Mouse (Mus musculus) thymus, adult 2 months (tissue): Measurements from ENCODE around the gene Smg9. TPM values are rescaled to one million over a fixed set of nuclear protein-coding genes. Genes with fewer than 3 reads are reported as not detected.

Experiments used
- DNase-seq: peaks from one replicate; pipeline ENCODE4 v3.0.0; 2021
- H3K27ac ChIP-seq: fragments of 200-500 bp; 2 replicates; pipeline ENCODE4 v1.5.1; 2012; ENCODE audit warnings: low read length, control low read depth; ENCODE audit not compliant: control insufficient read depth, insufficient read depth
- H3K27me3 ChIP-seq: fragments of 200-500 bp; 2 replicates; pipeline ENCODE4 v1.6.1; 2012; ENCODE audit warnings: mild to moderate bottlenecking, low read length, moderate library complexity, mixed read lengths; ENCODE audit not compliant: control insufficient read depth, insufficient read depth
- H3K36me3 ChIP-seq: fragments of 200-500 bp; 2 replicates; pipeline ENCODE4 v1.6.1; 2012; ENCODE audit warnings: mild to moderate bottlenecking, low read length, moderate library complexity; ENCODE audit not compliant: control insufficient read depth, insufficient read depth
- H3K4me1 ChIP-seq: fragments of 200-500 bp; replicated peaks from 2 replicates; pipeline ENCODE4 v1.6.1; 2012; ENCODE audit warnings: low read length; ENCODE audit not compliant: control insufficient read depth, insufficient read depth
- H3K4me3 ChIP-seq: fragments of 200-500 bp; 2 replicates; pipeline ENCODE4 v1.5.1; 2012; ENCODE audit warnings: mild to moderate bottlenecking, low read length, control low read depth, moderate library complexity; ENCODE audit not compliant: control insufficient read depth, insufficient read depth
- CTCF ChIP-seq: fragments of 200-500 bp; IDR thresholded peaks from 2 replicates; pipeline ENCODE4 v1.5.1; 2012; ENCODE audit warnings: mild to moderate bottlenecking, control low read depth, low read length, moderate library complexity, borderline replicate concordance; ENCODE audit not compliant: control insufficient read depth, poor library complexity, insufficient read depth; ENCODE audit errors: extremely low read depth
- POLR2A ChIP-seq: fragments of 200-500 bp; IDR thresholded peaks from 2 replicates; pipeline ENCODE4 v1.6.1; 2012; ENCODE audit warnings: mild to moderate bottlenecking, low read length, control low read depth, moderate library complexity; ENCODE audit not compliant: control insufficient read depth, poor library complexity, insufficient read depth; ENCODE audit errors: extremely low read depth
- WGBS: fragments of 180-500 bp; shearing (Covaris S2); methylation state at CpG from one replicate; pipeline ENCODE4 v1.1.7; 2018; 5-methylcytosine and 5-hydroxymethylcytosine counted together
- polyA plus RNA-seq: library from polyadenylated mRNA; depleted of rRNA; stranded (reverse); fragments of >200 nt; gene quantifications from 2 replicates; pipeline ENCODE4 v1.2.3, GENCODE M21; 2012

The Smg9 gene
- polyA plus RNA-seq, 1 experiment = 168 TPM

GRCm38 (mm10) chr7:24421648-24422047 is 22.2 kb downstream of the Smg9 start:
- Histone ChIP-seq H3K36me3 (peaks cover 27% of the 10 kb centered on the region), H3K27me3 (no peaks in the 10 kb centered on the region), H3K4me3 (no peak overlapping the region), H3K27ac (no peak overlapping the region), H3K4me1 (no peaks in the 10 kb centered on the region)
- no peak for DNase-seq
- TF ChIP-seq CTCF (no peak), POLR2A (no peak)
- WGBS = 95% methylated on average over 7 of the region's 7 CpGs

- Histone ChIP-seq H3K36me3 (peaks cover 27% of the 10 kb centered on the region), H3K27me3 (no peaks in the 10 kb centered on the region), H3K4me3 (no peak overlapping the region), H3K4me1 (no peaks in the 10 kb centered on the region), H3K27ac (no peak overlapping the region)
- 98% methylated on average over 8 of the region's 8 CpGs for WGBS
- DNase-seq = no peak
- TF ChIP-seq POLR2A (no peak), CTCF (no peak)
Measured at GRCm38 (mm10) chr7:24422251-24422650, 22.8 kb downstream of the Smg9 start.

- no peaks in the 10 kb centered on the region for H3K27me3 ChIP-seq
- TF ChIP-seq CTCF (no peak), POLR2A (no peak)
- no peaks in the 10 kb centered on the region for H3K4me1 ChIP-seq
- H3K4me3 ChIP-seq = no peak overlapping the region
- WGBS = 95% methylated on average over 15 of the region's 15 CpGs
- no peak overlapping the region for H3K27ac ChIP-seq
- DNase-seq = no peak
- H3K36me3 ChIP-seq = peaks cover 27% of the 10 kb centered on the region
Measured at GRCm38 (mm10) chr7:24423107-24423763, 23.8 kb downstream of the Smg9 start.

GRCm38 (mm10) chr7:24423956-24424732 is 24.7 kb downstream of the Smg9 start:
- H3K4me1 ChIP-seq = no peaks in the 10 kb centered on the region
- H3K4me3 ChIP-seq = no peak overlapping the region
- no peaks in the 10 kb centered on the region for H3K27me3 ChIP-seq
- TF ChIP-seq POLR2A (no peak), CTCF (no peak)
- DNase-seq = no peak
- peaks cover 27% of the 10 kb centered on the region for H3K36me3 ChIP-seq
- 85% methylated on average over 12 of the region's 12 CpGs for WGBS
- H3K27ac ChIP-seq = no peak overlapping the region

- WGBS = 88% methylated on average over 9 of the region's 9 CpGs
- Histone ChIP-seq H3K36me3 (peaks cover 23% of the 10 kb centered on the region), H3K27me3 (no peaks in the 10 kb centered on the region), H3K4me1 (peaks cover 5% of the 10 kb centered on the region; the same call in 1 of the 2 replicates), H3K4me3 (no peak overlapping the region), H3K27ac (no peak overlapping the region)
- no peak for TF ChIP-seq POLR2A
- TF ChIP-seq CTCF = no peak
- no peak for DNase-seq
Measured at GRCm38 (mm10) chr7:24425919-24426318, 26.5 kb downstream of the Smg9 start.

GRCm38 (mm10) chr7:24427168-24427567 is 27.7 kb downstream of the Smg9 start:
- no peak overlapping the region for H3K4me3 ChIP-seq
- no peak overlapping the region for H3K27ac ChIP-seq
- peaks cover 11% of the 10 kb centered on the region; the same call in 1 of the 2 replicates for H3K36me3 ChIP-seq
- H3K4me1 ChIP-seq = peaks cover 17% of the 10 kb centered on the region
- no peaks in the 10 kb centered on the region for H3K27me3 ChIP-seq
- DNase-seq = no peak
- WGBS = over 99% methylated on average over 8 of the region's 8 CpGs
- TF ChIP-seq POLR2A (no peak), CTCF (no peak)
